In genomic region chr5:53470141-53471079, GRCm38 (mm10) we compare ENCODE assay signal across 8 mouse cellular contexts. TPM values are rescaled to one million over a fixed set of nuclear protein-coding genes. Genes with fewer than 3 reads are reported as not detected.
DNase-seq lines count a peak whose midpoint lies in the region; ATAC-seq lines count a peak whose summit lies in the region.

No protein-coding gene starts in this region.

- no peak overlapping the region for H3K27ac ChIP-seq in midbrain, embryonic 12.5 days (replicated peaks)
- H3K27ac ChIP-seq in midbrain, embryonic 10.5 days (replicated peaks) = no peak overlapping the region
- peak overlapping the region; percentile 81 for H3K27ac ChIP-seq in heart, embryonic 10.5 days

- 48% methylated on average over 16 of the region's 16 CpGs for WGBS in midbrain, embryonic 12.5 days
- WGBS in midbrain, embryonic 10.5 days = 54% methylated on average over 16 of the region's 16 CpGs
- WGBS in heart, embryonic 10.5 days = 16% methylated on average over 16 of the region's 16 CpGs

- H3K36me3 ChIP-seq in midbrain, embryonic 12.5 days = no peaks in the 10 kb centered on the region
- no peaks in the 10 kb centered on the region for H3K36me3 ChIP-seq in midbrain, embryonic 10.5 days
- H3K36me3 ChIP-seq in heart, embryonic 10.5 days = no peaks in the 10 kb centered on the region

- peaks cover 3% of the 10 kb centered on the region; the same call in 1 of the 2 replicates for H3K4me1 ChIP-seq in midbrain, embryonic 12.5 days
- no peaks in the 10 kb centered on the region for H3K4me1 ChIP-seq in midbrain, embryonic 10.5 days
- H3K4me1 ChIP-seq in heart, embryonic 10.5 days = peaks cover 36% of the 10 kb centered on the region

- no peak overlapping the region for H3K4me3 ChIP-seq in midbrain, embryonic 12.5 days
- no peak overlapping the region for H3K4me3 ChIP-seq in midbrain, embryonic 10.5 days
- peak overlapping the region; percentile 38 for H3K4me3 ChIP-seq in heart, embryonic 10.5 days

- no peak overlapping the region for H3K9ac ChIP-seq in midbrain, embryonic 12.5 days (replicated peaks)

- no peak overlapping the region for H3K4me2 ChIP-seq in midbrain, embryonic 12.5 days (replicated peaks)

- no peak for DNase-seq in midbrain, embryonic 10.5 days (ENCODE audit: low spot score)
- no peak for DNase-seq in heart, embryonic 10.5 days (ENCODE audit: low spot score)
- DNase-seq in kidney, postnatal 14 days = peak; percentile 33
- no peak for DNase-seq in ovary, adult 18-20 months (ENCODE audit: low spot score)
- DNase-seq in spleen, adult 18-20 months = no peak
- no peak for DNase-seq in lung, postnatal 25 days (ENCODE audit: low spot score)

- H3K9me3 ChIP-seq in midbrain, embryonic 12.5 days = no peaks in the 10 kb centered on the region
- no peaks in the 10 kb centered on the region for H3K9me3 ChIP-seq in midbrain, embryonic 10.5 days (replicated peaks)
- no peaks in the 10 kb centered on the region for H3K9me3 ChIP-seq in heart, embryonic 10.5 days

- peaks cover 5% of the 10 kb centered on the region; the same call in 1 of the 2 replicates for H3K27me3 ChIP-seq in midbrain, embryonic 12.5 days
- H3K27me3 ChIP-seq in midbrain, embryonic 10.5 days (ENCODE audit: low read depth, poor library complexity, severe bottlenecking) = peaks cover 7% of the 10 kb centered on the region
- H3K27me3 ChIP-seq in heart, embryonic 10.5 days (ENCODE audit: insufficient read depth, poor library complexity, severe bottlenecking) = no peaks in the 10 kb centered on the region

- ATAC-seq in midbrain, embryonic 12.5 days (ENCODE audit: low FRiP score, low read depth) = peak; percentile 55; the same call in 1 of the 2 replicates
- no peak for ATAC-seq in erythroid progenitor cell, adult 5-6 weeks (replicated peaks; ENCODE audit: low FRiP score, poor library complexity, severe bottlenecking)

RNA-seq across cellular contexts. Expression of gene Rbpj, which starts 4.5 kb away (rescaled TPM):
- polyA plus RNA-seq in midbrain, embryonic 12.5 days (2016; fragmentation: Nextera tagmentation; extraction: Ambion mirVana) = 65.5 and 70.2 TPM in 2 replicates
- 36.3 and 45.7 TPM in 2 replicates for polyA plus RNA-seq in midbrain, embryonic 10.5 days (2016; fragmentation: Nextera tagmentation; extraction: Ambion mirVana)
- polyA plus RNA-seq in heart, embryonic 10.5 days (2016; fragmentation: Nextera tagmentation; extraction: Ambion mirVana) = 23.9 and 24.6 TPM in 2 replicates
- 23.1 and 28.5 TPM in 2 replicates for total RNA-seq in erythroid progenitor cell, adult 5-6 weeks (2015; ENCODE audit: low replicate concordance)
- 9.0 and 25.9 TPM in 2 replicates for total RNA-seq in erythroid progenitor cell, adult 5-6 weeks (2017; ENCODE audit: low replicate concordance)
